Mouse (Mus musculus): ENCODE results near the gene Lbx1. TPM values are rescaled to one million over a fixed set of nuclear protein-coding genes. Genes with fewer than 3 reads are reported as not detected.
A peak's percentile ranks its signal among the peaks of the same experiment; 100 is the strongest.

The Lbx1 gene
- total and polyA plus RNA-seq, 3 experiments = not detected

DNA sequence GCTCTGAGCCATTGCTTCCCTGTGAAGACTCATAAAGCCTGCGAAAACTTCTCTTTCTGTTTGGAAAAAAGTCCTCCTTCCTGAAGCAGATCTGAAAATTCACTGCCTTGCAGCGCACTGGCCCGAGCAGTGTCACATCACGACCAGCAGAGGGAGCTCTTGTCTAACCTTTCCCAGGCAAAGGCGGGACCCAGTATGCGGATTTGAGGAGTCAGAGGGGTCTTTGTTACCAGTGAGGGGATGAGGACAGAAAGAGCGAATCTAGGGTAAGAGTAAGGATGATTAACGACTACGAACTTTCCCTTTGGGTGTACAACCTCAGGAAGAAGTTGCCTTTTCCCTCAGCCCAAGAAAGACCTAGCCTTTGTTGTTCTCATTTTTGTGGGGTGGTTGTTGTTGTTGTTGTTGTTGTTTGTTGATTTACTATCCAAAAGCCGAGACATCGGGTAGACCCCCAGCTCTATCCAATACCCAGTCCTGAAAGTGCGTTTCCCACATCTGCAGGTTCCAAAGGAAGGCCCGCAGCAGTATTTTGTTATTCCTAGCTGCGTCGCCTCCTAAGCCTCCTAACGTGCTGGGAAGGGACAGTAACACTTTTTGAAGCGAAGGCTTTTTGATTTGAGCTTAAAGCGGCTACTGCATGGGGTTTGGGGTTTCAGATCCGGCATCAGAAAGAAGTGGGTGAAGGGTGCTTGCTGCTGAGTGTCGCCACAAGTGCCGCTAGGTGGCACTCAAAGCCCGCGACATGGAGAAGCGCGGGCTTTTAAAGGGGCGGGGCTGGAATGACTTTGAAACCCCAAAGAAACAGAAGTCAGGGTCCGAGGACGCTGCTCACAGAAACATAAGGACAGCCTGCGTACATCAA is 14.8 kb downstream of the Lbx1 start (continued):
- TF ChIP-seq RAD21 (IDR thresholded peaks at IDR 0.05; ENCODE audit: low read depth, low read length) (peak; percentile 89), TCF12 (IDR thresholded peaks at IDR 0.05; ENCODE audit: low read depth, low read length) (peak; percentile 15; the same call in 1 of the 2 replicates), CTCF (conservative IDR thresholded peaks at IDR 0.05 in 1 of 2, IDR thresholded peaks at IDR 0.05 in 1 of 2; ENCODE audit: low read depth in 2 of 2, low read length in 2 of 2) (peak; percentile 96), MAX (IDR thresholded peaks at IDR 0.05; ENCODE audit: low read length) (no peak), POLR2A (IDR thresholded peaks at IDR 0.05; ENCODE audit: low read depth, low read length) (no peak), MYC (IDR thresholded peaks at IDR 0.05; ENCODE audit: low read depth, low read length) (no peak), JUND (conservative IDR thresholded peaks at IDR 0.05; ENCODE audit: low read depth, low read length) (no peak), NRF1 (IDR thresholded peaks at IDR 0.05; ENCODE audit: low read depth, low read length) (no peak), ZNF384 (IDR thresholded peaks at IDR 0.05; ENCODE audit: low read depth, low read length) (no peak), KAT2A (IDR thresholded peaks at IDR 0.05; ENCODE audit: insufficient replicate concordance, low read length) (no peak), USF2 (conservative IDR thresholded peaks at IDR 0.05; ENCODE audit: low read depth, low read length) (no peak), ZC3H11A (IDR thresholded peaks at IDR 0.05; ENCODE audit: low read depth, low read length) (peak; percentile 22; the same call in 1 of the 2 replicates), MXI1 (IDR thresholded peaks at IDR 0.05; ENCODE audit: low read depth, low read length) (peak; percentile 51; the same call in 1 of the 2 replicates)

DNA sequence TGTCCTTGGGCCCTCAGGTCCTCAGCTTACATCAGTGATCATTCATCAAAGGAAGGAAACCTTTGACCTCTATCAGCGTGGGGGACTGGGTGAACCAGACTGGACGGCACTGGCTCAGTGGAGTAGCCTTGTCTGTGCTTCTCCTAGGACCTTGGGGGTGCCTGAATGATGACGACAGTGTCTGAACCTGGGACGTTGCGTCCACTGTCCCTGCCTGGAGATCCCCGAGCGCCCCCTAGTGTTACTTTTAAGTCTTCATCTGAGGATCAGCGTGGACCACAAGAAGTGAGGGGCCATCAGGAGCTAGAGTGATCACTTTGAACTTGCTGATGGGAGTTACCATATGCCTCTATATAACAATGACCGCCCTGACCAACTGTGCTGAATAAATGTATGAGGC is 19.4 kb downstream of the Lbx1 start:
- no peaks in the 10 kb centered on the region for H3K36me3 ChIP-seq (replicated peaks in 1 of 2; ENCODE audit: control insufficient read depth in 1 of 2, insufficient read depth in 1 of 2, low read length in 1 of 2)
- no peak overlapping the region for H3K27ac ChIP-seq (ENCODE audit: insufficient read depth, low read depth)
- TF ChIP-seq TCF12 (IDR thresholded peaks at IDR 0.05; ENCODE audit: low read depth, low read length) = no peak
- TF ChIP-seq JUND (conservative IDR thresholded peaks at IDR 0.05; ENCODE audit: low read depth, low read length) = no peak
- peak; percentile 58 for TF ChIP-seq SMC3 (IDR thresholded peaks at IDR 0.05; ENCODE audit: low read depth, low read length)
- TF ChIP-seq UBTF (IDR thresholded peaks at IDR 0.05; ENCODE audit: low read depth, low read length) = no peak
- peak; percentile 57 for TF ChIP-seq RAD21 (IDR thresholded peaks at IDR 0.05; ENCODE audit: low read depth, low read length)
- no peak for TF ChIP-seq CHD1 (IDR thresholded peaks at IDR 0.05; ENCODE audit: low read depth, low read length)
- no peak for TF ChIP-seq ELF1 (IDR thresholded peaks at IDR 0.05; ENCODE audit: low read depth, low read length)
- TF ChIP-seq CTCF (conservative IDR thresholded peaks at IDR 0.05 in 1 of 2, IDR thresholded peaks at IDR 0.05 in 1 of 2; ENCODE audit: low read depth in 2 of 2, low read length in 2 of 2) = peak; percentile 27 to 78; a peak in 3 of 4 replicates
- no peak for TF ChIP-seq ZNF384 (IDR thresholded peaks at IDR 0.05; ENCODE audit: low read depth, low read length)
- H3K9ac ChIP-seq (ENCODE audit: insufficient read depth, low read depth) = no peak overlapping the region
- peak; percentile 66 for DNase-seq (ENCODE audit: extremely low read depth)
- no peak overlapping the region for H3K4me3 ChIP-seq (replicated peaks in 1 of 3; ENCODE audit: low read depth in 2 of 3, low read length in 2 of 3, poor library complexity in 1 of 3)
- H3K4me2 ChIP-seq (ENCODE audit: insufficient read depth, low read depth, poor library complexity, severe bottlenecking) = no peak overlapping the region
- dilution Hi-C loops (cut with MboI; ENCODE audit: extremely low pct_ligation_motif_present, extremely low pct_unique_long_range_greater_than_20kb, low sequenced_read_pairs) = no loop called here
- in situ Hi-C loops (cut with MboI; ENCODE audit: low pct_ligation_motif_present, low pct_unique_long_range_greater_than_20kb, low sequenced_read_pairs) = loop anchor here (5.0 to 10.0 kb wide), 3 partner anchors 39 to 529 kb away; partner anchors contain the start of genes Fgf8 and Npm3
- H3K79me2 ChIP-seq (replicated peaks; ENCODE audit: control insufficient read depth, extremely low read depth, insufficient read depth, poor library complexity, severe bottlenecking) = no peaks in the 10 kb centered on the region
- no peaks in the 10 kb centered on the region for H3K9me3 ChIP-seq (replicated peaks; ENCODE audit: low read length)
- peaks cover 0 to 8% of the 10 kb centered on the region in 2 experiments; a peak in 2 of 4 replicates for H3K4me1 ChIP-seq (ENCODE audit: control insufficient read depth in 1 of 2, insufficient read depth in 2 of 2)
- H3K27me3 ChIP-seq (replicated peaks) = peaks cover 51% of the 10 kb centered on the region

Data from CH12.LX (cell line).